Mouse (Mus musculus) forebrain, embryonic 13.5 days (tissue): ENCODE data around the gene Gng12. TPM values are rescaled to one million over a fixed set of nuclear protein-coding genes. Genes with fewer than 3 reads are reported as not detected.

Experiments
- ATAC-seq: fragments of 200-750 bp; cut with Nextera tagmentation; 2 replicates; pipeline ENCODE4 v1.8.0; 2017
- H3K27ac ChIP-seq: fragments of 300-500 bp; sonication (generic); 2 replicates; pipeline ENCODE4 v1.5.1; 2015; ENCODE audit warnings: inconsistent platforms, mild to moderate bottlenecking, moderate library complexity
- H3K27me3 ChIP-seq: fragments of 300-500 bp; sonication (generic); 2 replicates; pipeline ENCODE4 v1.6.1; 2015; ENCODE audit warnings: mild to moderate bottlenecking, inconsistent platforms
- H3K36me3 ChIP-seq: fragments of 300-500 bp; sonication (generic); 2 replicates; pipeline ENCODE4 v1.6.1; 2015; ENCODE audit warnings: mild to moderate bottlenecking, inconsistent platforms; ENCODE audit not compliant: poor library complexity, severe bottlenecking
- H3K4me1 ChIP-seq: fragments of 300-500 bp; sonication (generic); 2 replicates; pipeline ENCODE4 v1.6.1; 2015; ENCODE audit warnings: inconsistent platforms
- H3K4me2 ChIP-seq: fragments of 300-500 bp; sonication (generic); 2 replicates; pipeline ENCODE4 v1.6.1; 2015; ENCODE audit warnings: inconsistent platforms, mild to moderate bottlenecking, moderate library complexity
- H3K4me3 ChIP-seq: fragments of 300-500 bp; sonication (generic); 2 replicates; pipeline ENCODE4 v1.5.1; 2015; ENCODE audit warnings: mild to moderate bottlenecking, inconsistent platforms
- H3K9ac ChIP-seq: fragments of 300-500 bp; sonication (generic); 2 replicates; pipeline ENCODE4 v1.6.1; 2015; ENCODE audit warnings: mild to moderate bottlenecking, inconsistent platforms
- H3K9me3 ChIP-seq: fragments of 300-500 bp; sonication (generic); replicated peaks from 2 replicates; pipeline ENCODE4 v1.6.1; 2016; ENCODE audit warnings: inconsistent platforms
- WGBS: fragments of 180-500 bp; shearing (Covaris S2); methylation state at CpG from one replicate; pipeline ENCODE4 v1.1.7; 2015; 5-methylcytosine and 5-hydroxymethylcytosine counted together
- polyA plus RNA-seq: library from polyadenylated mRNA; unstranded; fragments of >200 nt; fragmentation: Nextera tagmentation; extraction: Ambion mirVana; gene quantifications from 2 replicates; pipeline ENCODE4 v1.2.1, GENCODE M21; 2015

Gng12 gene
- polyA plus RNA-seq, 1 experiment from 2014 or later = 22.4 TPM

DNA sequence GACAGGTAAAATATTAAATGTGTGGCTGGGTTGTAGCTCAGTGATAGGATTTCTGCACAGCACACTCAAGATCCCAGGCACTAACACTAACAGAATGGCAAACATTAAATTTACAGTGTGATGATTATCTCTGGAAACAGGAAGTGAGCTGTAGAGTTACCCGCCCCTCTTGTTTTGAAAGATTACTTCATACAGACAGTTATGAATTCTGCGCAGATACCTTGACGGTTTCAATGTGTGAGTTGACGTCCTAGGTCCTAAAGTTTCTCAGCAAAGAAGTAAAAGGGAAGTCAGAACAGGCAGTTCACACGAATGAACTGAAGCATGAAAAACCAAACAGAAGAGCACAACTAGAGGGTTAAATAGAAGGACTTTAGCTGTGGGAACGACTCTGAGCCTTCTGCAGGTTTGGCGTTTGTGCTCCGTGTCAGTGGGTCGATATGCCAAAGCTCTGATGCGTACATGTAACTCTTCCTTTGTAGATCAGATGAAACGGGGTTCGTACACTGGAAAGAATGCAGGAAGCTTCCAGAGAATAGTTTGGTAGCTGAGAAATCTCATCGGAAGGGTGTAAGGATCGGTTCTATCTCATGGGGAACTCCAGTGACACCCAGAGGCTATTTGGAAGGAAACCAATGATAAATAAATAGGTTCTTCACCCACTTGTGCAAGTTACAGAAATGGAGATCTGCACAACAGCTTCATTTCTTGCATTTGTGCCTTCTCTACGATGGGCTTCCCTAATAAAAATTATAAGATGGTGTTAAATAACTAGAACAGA lies 160.1 kb downstream of the Gng12 start:
- 84% methylated on average over 15 of the region's 15 CpGs for WGBS
- Histone ChIP-seq H3K4me3 (no peak overlapping the region), H3K4me1 (no peaks in the 10 kb centered on the region), H3K9ac (no peak overlapping the region), H3K27ac (no peak overlapping the region), H3K9me3 (no peaks in the 10 kb centered on the region), H3K4me2 (no peak overlapping the region), H3K27me3 (no peaks in the 10 kb centered on the region), H3K36me3 (no peaks in the 10 kb centered on the region)
- no peak for ATAC-seq

DNA sequence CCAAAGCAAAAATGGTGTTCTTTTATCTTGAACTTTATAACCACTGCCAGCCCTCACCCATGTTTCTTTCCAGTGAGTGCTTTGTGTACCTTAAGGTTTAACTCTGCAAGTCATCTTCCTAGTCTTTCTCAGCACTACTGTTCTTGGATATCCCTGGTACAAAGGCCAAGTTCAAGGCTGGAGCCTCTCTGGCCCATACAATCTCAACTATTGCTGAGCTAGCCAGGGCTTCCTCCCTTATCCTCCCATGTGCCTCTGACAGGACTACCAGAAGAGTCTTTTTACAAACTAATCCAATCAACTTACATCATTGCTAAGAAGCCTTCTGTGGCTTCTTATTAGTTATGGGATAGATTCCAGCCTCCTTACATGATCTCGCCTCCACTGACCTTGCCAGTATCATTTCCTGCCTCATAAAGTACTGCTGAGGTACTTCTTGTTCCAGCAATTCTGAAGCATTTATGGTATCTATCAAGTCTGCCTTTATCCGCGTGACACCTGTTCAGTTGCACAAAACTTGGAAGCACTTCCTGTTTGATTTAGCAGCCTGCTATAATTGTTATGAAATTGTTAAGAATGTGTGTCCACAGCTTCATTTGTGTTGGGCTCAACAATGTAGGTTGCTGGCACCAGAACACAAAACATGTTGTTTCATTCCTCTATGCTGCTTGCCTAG lies 160.8 kb downstream of the Gng12 start:
- Histone ChIP-seq H3K9ac (no peak overlapping the region), H3K4me1 (no peaks in the 10 kb centered on the region), H3K9me3 (no peaks in the 10 kb centered on the region), H3K36me3 (no peaks in the 10 kb centered on the region), H3K27me3 (no peaks in the 10 kb centered on the region), H3K27ac (no peak overlapping the region), H3K4me2 (no peak overlapping the region), H3K4me3 (no peak overlapping the region)
- 72% methylated on average over 3 of the region's 3 CpGs for WGBS
- no peak for ATAC-seq

DNA sequence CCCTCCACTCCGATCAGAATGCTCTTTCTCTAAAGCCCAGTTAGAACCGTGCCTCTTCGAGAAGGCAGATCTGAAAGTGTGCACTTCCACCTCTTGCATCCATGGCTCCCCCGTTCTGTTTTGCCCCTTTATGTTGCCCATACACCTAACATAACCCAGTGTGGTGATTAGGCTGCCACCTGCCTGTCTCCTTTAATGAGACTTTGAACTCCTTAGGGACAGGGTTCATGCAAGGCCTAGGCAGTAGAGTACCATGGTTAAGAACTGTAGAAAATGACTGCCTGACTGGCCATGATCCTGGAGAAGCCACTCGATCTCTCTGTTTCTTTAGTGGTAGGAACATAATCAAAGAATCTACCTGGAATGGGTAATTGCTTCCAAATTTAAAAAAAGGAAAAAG lies 161.4 kb downstream of the Gng12 start:
- H3K4me1 ChIP-seq = no peaks in the 10 kb centered on the region
- no peak overlapping the region for H3K27ac ChIP-seq
- no peak for ATAC-seq
- H3K36me3 ChIP-seq = no peaks in the 10 kb centered on the region
- H3K27me3 ChIP-seq = no peaks in the 10 kb centered on the region
- H3K4me3 ChIP-seq = no peak overlapping the region
- H3K9ac ChIP-seq = no peak overlapping the region
- H3K4me2 ChIP-seq = no peak overlapping the region
- WGBS = 88% methylated on average over 5 of the region's 5 CpGs
- H3K9me3 ChIP-seq = no peaks in the 10 kb centered on the region

DNA sequence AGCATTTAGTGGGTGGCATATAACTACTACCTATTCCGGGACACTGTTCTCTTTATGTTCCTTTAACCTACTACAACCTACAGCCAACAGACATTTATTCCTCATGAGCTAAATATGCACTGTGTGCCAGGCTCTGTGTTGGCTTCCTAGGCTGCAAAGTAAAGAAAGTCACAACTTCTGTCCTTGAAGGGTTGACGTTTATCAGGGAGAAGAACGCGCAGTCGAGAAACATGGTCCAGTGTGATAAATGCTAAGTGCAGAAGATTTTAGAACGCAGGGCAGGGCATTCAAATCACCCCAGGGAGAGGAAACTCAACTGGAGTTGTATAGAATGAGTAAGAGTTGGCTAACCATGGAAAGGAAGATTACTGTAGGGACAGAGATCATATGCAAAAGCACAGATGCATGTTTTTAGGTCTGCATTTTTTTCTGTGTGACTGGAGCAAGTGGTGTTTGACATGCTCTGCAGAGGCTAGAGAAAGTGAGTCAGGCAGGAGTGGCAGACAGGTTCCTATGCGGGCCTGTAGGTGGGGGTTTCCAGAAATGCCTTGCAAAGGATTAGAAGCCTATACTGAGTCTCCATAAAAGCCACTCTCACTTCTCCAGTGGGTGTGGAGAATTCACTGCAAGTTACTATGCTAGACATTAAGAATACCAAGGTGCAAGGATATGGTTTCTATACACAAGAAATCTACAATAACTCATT lies 161.9 kb downstream of the Gng12 start:
- ATAC-seq = no peak
- no peaks in the 10 kb centered on the region for H3K36me3 ChIP-seq
- WGBS = 93% methylated on average over 7 of the region's 7 CpGs
- no peak overlapping the region for H3K4me3 ChIP-seq
- H3K27me3 ChIP-seq = no peaks in the 10 kb centered on the region
- H3K9ac ChIP-seq = no peak overlapping the region
- no peak overlapping the region for H3K4me2 ChIP-seq
- H3K4me1 ChIP-seq = no peaks in the 10 kb centered on the region
- no peak overlapping the region for H3K27ac ChIP-seq
- H3K9me3 ChIP-seq = no peaks in the 10 kb centered on the region

GRCm38 (mm10) chr6:67060057-67060456 lies 163.9 kb downstream of the Gng12 start:
- no peak for ATAC-seq
- Histone ChIP-seq H3K9ac (no peak overlapping the region), H3K4me1 (no peaks in the 10 kb centered on the region), H3K4me3 (no peak overlapping the region), H3K27me3 (no peaks in the 10 kb centered on the region), H3K27ac (no peak overlapping the region), H3K4me2 (no peak overlapping the region), H3K36me3 (no peaks in the 10 kb centered on the region), H3K9me3 (no peaks in the 10 kb centered on the region)
- WGBS = 87% methylated on average over 5 of the region's 5 CpGs

DNA sequence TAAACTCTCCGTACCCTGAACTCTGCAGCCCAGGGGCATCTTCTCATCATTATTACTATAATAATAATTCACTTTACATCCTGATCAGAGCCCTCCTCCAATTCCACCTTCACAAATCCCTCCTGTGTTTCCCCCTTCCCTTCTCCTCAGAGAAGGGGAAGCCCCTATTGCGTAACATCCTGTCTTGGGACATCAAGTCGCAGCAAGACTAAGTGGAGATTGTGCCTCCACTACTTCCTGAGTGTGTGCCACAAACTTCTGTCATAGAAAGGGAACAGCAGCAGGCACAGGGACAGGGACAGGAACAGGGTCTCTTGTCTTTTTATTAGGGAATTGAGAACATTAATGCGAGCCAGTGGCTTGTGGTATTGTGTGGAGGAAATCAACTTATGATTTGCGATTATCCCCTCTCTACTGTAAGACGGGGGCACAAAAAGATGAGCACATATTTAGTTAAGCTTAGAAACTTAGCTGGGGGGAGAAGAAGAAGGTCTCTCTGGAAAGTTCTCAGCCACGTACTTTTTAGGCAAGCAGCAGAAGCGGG lies 173.1 kb downstream of the Gng12 start:
- Histone ChIP-seq H3K9ac (no peak overlapping the region), H3K4me3 (no peak overlapping the region), H3K9me3 (no peaks in the 10 kb centered on the region), H3K36me3 (no peaks in the 10 kb centered on the region), H3K4me1 (peaks cover 7% of the 10 kb centered on the region; the same call in 1 of the 2 replicates), H3K27me3 (no peaks in the 10 kb centered on the region), H3K27ac (no peak overlapping the region), H3K4me2 (no peak overlapping the region)
- ATAC-seq = no peak
- WGBS = 92% methylated on average over 8 of the region's 8 CpGs

- Histone ChIP-seq H3K4me3 (no peak overlapping the region), H3K4me2 (no peak overlapping the region), H3K27ac (no peak overlapping the region; the same call in 1 of the 2 replicates), H3K9me3 (no peaks in the 10 kb centered on the region), H3K36me3 (no peaks in the 10 kb centered on the region), H3K27me3 (no peaks in the 10 kb centered on the region), H3K4me1 (peaks cover 7% of the 10 kb centered on the region; the same call in 1 of the 2 replicates), H3K9ac (no peak overlapping the region)
- 62% methylated on average over 9 of the region's 9 CpGs for WGBS
- peak; percentile 57; the same call in 1 of the 2 replicates for ATAC-seq
These were observed 173.7 kb downstream of the Gng12 start for GRCm38 (mm10) chr6:67069800-67070315.

Other genes starting within 250 kb of the Gng12 start
- not detected in 2 replicates for gene Vmn1r35, start 210.5 kb upstream of the Gng12 start, polyA plus RNA-seq
- gene Vmn1r36, start 177.2 kb upstream of the Gng12 start, polyA plus RNA-seq = not detected in 2 replicates
- gene Vmn1r37, start 167.0 kb upstream of the Gng12 start, polyA plus RNA-seq = not detected in 2 replicates
- gene Vmn1r38, start 113.8 kb upstream of the Gng12 start, polyA plus RNA-seq = not detected in 2 replicates
- not detected in 2 replicates for gene Vmn1r39, start 85.8 kb upstream of the Gng12 start, polyA plus RNA-seq
- gene Gadd45a, start 141.1 kb downstream of the Gng12 start, polyA plus RNA-seq = 13.9 and 16.9 TPM in 2 replicates